Mouse (Mus musculus) Muller cell, postnatal 12 days (primary cell): ENCODE measurements around the gene Patj.
A peak's percentile ranks its signal among the peaks of the same experiment; 100 is the strongest.
"Not testable (repeated sequence)": the region's sequence is repeated elsewhere in the genome, so short reads cannot be mapped to it uniquely, and the experiment has no call there.

Experiments
- DNase-seq: peaks from one replicate; pipeline ENCODE4 v3.0.0-alpha.2; 2015; ENCODE audit errors: inconsistent ontology term

Gene Patj

DNA sequence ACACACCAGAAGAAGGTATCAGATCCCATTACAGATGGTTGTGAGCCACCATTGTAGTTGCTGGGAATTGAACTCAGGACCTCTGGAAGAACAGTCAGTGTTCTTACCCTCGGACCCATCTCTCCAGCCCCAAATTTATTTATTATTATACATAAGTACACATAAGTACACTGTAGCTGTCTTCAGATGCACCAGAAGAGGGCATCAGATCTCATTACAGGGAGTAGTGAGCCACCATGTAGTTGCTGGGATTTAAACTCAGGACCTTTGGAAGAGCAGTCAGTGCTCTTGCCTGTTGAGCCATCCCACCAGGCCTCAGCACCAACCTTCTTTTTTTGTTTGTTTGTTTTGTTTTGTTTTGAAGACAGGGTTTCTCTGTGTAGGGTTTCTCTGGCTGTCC, 329.1 kb downstream of the Patj start:
- not testable (repeated sequence) for DNase-seq

DNA sequence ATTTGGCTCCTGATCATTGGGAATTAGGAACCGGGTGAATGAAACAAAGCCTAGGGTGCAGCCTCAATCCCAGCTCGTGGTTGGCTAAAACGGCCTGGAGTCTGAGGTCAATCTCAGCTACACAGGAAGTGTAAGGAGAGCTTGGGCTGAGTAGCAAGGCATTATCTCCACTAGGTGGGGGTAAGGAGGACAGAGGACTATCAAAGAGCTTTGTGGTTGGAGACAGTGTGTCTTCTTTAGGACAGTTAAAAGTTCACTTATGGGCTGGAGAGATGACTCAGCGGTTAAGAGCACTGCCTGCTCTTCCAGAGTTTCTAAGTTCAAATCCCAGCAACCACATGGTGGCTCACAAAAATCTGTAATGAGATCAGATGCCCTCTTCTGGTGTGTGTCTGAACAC, 329.9 kb downstream of the Patj start:
- DNase-seq, result no peak

- DNase-seq, result no peak
These were observed 331.1 kb downstream of the Patj start, which contains the start of gene L1td1 for GRCm38 (mm10) chr4:98726590-98727237. Gene L1td1 (plus strand): TSS chr4:98726734.

DNA sequence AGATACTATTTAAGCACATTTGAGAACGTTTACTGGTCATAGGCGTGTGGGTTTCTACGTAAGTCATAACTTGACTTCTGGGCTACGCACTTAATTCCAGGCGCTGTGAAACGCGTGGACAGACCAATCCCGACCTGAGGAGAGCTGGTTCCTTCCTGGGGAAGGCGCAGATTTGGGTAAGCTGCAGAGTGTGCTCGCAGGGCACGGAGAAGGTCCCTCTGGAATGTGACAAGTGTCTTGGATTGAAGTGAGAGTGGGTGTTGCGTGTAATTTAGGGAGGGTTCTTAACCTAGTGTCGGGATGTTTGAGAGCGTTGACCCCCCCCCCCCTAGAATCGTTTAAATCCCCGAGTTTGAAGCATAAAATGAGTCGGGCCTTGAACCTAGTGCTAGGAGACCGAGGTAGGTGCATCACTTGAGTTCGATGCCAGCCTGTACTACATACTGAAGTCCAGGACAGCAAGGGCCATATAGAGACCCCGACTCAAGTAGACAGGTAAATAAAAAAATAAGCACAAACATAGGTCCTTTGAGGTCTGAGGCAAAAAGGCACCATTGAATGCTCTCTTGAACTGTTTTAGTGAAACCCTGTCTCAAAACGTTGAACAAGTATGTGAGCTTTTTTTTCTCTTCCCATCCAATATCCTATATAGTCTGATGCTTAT, 331.8 kb downstream of the Patj start:
- DNase-seq, result no peak

- no peak for DNase-seq
These were observed 332.4 kb downstream of the Patj start for GRCm38 (mm10) chr4:98727959-98728347.

DNA sequence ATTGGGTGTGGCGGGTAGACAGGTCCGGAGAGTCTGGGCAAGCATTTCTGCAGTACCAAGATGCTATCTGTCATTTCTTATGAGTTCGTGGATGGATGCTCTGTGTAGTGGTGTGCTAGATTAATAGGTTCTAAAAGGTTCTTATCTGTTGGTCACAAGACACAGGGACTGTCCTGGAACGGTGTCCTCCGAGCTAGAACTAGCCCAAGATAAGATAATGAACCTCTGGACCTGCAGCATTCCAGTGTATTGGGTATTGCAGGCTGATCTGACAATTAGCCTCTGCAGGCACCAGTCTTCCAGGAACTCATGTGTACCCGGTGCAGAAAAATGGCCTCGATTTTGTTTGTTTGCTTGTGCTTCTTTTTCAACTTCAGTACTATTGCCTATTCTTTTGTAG, 333.1 kb downstream of the Patj start:
- no peak for DNase-seq

GRCm38 (mm10) chr4:98733660-98734059, 338.1 kb downstream of the Patj start:
- DNase-seq, result no peak

DNA sequence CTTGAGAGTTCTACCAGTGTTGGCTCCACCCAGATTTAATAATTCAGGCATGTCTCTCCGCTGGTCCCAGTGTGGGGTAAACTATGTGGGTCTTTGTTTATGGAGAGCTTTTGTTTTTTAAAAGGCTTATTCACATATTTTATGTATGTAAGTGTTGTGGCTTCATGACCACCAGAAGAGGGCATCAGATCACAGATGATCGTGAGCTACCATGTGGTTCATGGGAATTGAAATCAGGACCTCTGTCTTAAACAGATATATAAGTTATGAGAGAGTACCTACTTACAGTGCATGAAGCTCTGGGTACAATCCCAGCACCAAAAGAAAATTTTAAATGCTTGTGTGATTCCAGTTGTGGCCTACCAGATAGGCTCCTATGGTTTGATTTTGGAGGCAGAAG, 344.2 kb downstream of the Patj start:
- no peak for DNase-seq

DNA sequence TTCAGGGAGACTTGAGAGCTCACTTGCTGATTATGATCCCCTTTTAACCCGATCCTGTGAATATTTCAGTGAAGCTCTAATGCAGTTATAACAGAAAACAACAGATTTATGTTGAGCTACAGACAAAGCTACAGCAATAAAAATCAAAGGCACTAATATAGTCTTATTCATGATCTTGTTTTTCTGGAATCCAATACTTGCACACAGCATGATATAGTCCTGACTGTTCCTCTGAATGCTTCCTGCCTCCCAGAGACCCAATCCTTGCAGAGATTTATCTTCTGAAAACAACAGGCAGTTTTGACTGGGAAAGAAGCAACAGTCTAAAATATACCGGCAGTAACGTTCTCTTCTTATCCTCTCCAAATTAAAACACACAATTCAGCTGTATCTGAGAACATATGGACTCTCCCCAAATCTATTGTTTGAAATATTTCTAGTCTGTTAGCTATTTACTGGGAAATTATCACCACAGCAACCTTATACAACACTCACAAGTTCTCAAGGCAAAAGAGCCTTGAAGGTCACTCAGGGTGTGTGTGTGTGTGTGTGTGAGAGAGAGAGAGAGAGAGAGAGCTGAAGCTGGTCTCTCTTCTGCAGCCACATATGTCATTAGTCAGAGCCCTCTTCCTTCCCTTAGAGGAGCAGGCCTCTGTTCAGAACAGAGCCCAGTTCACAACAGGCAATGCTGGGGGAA, 347.8 kb downstream of the Patj start:
- DNase-seq, result no peak

- DNase-seq, result peak; percentile 52
These were observed 348.3 kb downstream of the Patj start for GRCm38 (mm10) chr4:98743906-98744210.

DNA sequence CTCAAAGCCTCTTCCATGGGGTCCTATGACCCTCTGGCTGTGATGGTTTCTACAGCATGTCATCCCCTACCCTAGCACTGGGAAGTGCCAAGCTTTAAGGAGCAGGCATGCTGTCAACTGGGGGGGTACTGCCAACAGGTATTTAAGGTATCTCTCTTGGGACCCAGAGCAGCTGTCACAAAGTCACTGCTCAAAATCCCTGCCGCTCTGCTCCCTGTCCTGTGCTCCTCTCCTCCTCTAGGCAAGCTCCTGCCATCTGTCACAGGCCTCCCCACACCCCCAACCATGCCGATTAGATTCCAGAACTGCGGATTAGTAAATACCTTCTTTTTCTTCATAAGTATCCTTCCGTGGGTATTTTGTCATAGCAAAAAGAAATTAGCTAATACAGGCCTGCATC, 358.9 kb downstream of the Patj start:
- DNase-seq, result no peak

GRCm38 (mm10) chr4:98756141-98756540, 360.6 kb downstream of the Patj start:
- peak; percentile 86 for DNase-seq

DNA sequence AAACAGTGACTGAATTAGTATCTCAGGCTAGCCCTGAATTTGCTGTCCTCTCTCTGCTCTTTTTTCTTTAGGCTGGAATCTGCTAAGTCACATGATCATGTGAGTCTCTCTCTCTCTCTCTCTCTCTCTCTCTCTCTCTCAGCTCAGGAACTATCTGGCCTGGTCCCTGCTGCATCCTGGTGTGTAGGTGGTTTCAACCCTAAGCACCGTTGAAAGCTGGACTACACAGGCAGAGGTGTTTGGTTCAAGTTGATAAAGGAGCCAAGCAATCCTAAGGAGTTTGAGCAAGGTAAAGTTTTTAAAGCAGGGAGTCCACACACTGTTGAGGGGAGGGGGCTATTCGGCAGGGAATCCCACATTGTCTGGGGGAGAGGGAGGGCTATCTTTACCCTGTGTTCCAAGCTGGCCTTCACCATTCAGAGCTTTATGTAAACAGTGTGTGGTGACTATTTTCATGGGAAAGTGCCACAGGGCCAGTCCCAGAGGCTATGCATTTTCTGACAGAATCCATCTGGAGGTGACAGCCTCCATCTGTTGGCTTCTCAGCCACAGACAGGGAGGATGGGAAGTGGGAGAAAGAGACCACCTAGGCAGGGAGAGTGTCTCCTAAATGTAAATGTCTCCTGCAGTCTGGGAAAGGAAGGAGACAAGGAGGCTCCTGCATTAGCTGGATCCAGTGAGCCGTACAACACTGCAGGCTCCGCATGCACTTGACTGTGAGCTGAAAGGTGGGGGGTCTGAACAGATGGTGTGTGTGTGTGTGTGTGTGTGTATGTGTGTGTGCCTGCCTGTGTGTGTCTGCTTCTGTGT, 362.6 kb downstream of the Patj start:
- no peak for DNase-seq

DNA sequence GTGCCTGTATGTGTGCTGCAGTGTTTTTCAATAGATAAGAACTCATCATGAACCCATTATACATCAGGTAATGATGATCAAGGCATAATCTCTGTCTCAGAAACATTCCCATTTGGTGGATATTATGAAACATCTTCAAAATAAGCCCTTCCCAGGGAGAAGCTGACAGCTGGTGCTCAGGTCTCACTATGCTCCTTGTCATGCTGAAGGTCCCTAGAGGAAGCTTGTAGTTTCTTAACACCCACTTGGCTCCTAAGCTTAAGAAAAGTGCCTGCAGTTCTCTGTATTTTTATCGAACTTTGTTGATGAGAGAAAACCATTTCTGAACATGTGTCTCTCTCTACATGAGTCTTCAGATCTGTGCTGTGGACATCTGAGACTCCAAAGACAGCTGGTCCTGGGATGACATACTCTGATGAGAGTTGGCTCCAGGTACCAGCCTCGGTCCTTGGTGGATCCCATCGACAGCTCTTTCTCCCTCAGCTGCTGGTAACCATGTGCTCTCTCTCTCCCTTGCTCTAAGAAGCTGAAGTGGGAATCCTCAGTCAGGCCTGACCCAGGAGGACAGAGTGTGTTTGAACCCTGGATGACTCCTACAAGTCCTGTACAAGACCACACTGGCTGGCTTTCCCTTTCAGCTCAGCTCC, 363.4 kb downstream of the Patj start:
- no peak for DNase-seq

GRCm38 (mm10) chr4:98767134-98768133, 371.8 kb downstream of the Patj start:
- DNase-seq, result no peak
